Mouse (Mus musculus) forebrain, embryonic 16.5 days (tissue): ENCODE results near the gene Hist1h3h. TPM values are rescaled to one million over a fixed set of nuclear protein-coding genes. Genes with fewer than 3 reads are reported as not detected.
"Not testable (repeated sequence)": the region's sequence is repeated elsewhere in the genome, so short reads cannot be mapped to it uniquely, and the experiment has no call there.

ENCODE experiments used
- ATAC-seq: fragments of 200-750 bp; cut with Nextera tagmentation; 2 replicates; pipeline ENCODE4 v1.8.0; 2017; ENCODE audit warnings: mild to moderate bottlenecking, moderate library complexity
- H3K27ac ChIP-seq: fragments of 300-500 bp; sonication (generic); 2 replicates; pipeline ENCODE4 v1.5.1; 2014; ENCODE audit warnings: low read length, control low read depth
- H3K27me3 ChIP-seq: fragments of 300-500 bp; sonication (generic); replicated peaks from 2 replicates; pipeline ENCODE4 v1.6.1; 2014; ENCODE audit warnings: low read length; ENCODE audit not compliant: control insufficient read depth, insufficient read depth
- H3K36me3 ChIP-seq: fragments of 300-500 bp; sonication (generic); 2 replicates; pipeline ENCODE4 v1.6.1; 2014; ENCODE audit not compliant: control insufficient read depth, insufficient read depth
- H3K4me1 ChIP-seq: fragments of 300-500 bp; sonication (generic); replicated peaks from 2 replicates; pipeline ENCODE4 v1.6.1; 2014; ENCODE audit warnings: low read length; ENCODE audit not compliant: control insufficient read depth, insufficient read depth
- H3K4me2 ChIP-seq: fragments of 300-500 bp; sonication (generic); 2 replicates; pipeline ENCODE4 v1.6.1; 2014; ENCODE audit warnings: mild to moderate bottlenecking, low read length, control low read depth
- H3K4me3 ChIP-seq: fragments of 300-500 bp; sonication (generic); replicated peaks from 2 replicates; pipeline ENCODE4 v1.5.1; 2014; ENCODE audit warnings: mild to moderate bottlenecking, low read length, control low read depth
- H3K9ac ChIP-seq: fragments of 300-500 bp; sonication (generic); replicated peaks from 2 replicates; pipeline ENCODE4 v1.6.1; 2014; ENCODE audit warnings: low read depth, low read length, control low read depth
- H3K9me3 ChIP-seq: fragments of 300-500 bp; sonication (generic); 2 replicates; pipeline ENCODE4 v1.6.1; 2016; ENCODE audit warnings: low read length; ENCODE audit not compliant: control insufficient read depth
- WGBS: fragments of 180-500 bp; shearing (Covaris S2); extraction: QIAGEN DNeasy Blood & Tissue Kit; methylation state at CpG from one replicate; pipeline ENCODE4 v1.1.7; 2014; 5-methylcytosine and 5-hydroxymethylcytosine counted together
- polyA plus RNA-seq: library from polyadenylated mRNA; unstranded; fragments of >200 nt; fragmentation: Nextera tagmentation; extraction: Ambion mirVana; gene quantifications from 2 replicates; pipeline ENCODE4 v1.2.1, GENCODE M21; 2015

The Hist1h3h gene
- polyA plus RNA-seq, 1 experiment from 2014 or later, result 2.2 TPM

DNA sequence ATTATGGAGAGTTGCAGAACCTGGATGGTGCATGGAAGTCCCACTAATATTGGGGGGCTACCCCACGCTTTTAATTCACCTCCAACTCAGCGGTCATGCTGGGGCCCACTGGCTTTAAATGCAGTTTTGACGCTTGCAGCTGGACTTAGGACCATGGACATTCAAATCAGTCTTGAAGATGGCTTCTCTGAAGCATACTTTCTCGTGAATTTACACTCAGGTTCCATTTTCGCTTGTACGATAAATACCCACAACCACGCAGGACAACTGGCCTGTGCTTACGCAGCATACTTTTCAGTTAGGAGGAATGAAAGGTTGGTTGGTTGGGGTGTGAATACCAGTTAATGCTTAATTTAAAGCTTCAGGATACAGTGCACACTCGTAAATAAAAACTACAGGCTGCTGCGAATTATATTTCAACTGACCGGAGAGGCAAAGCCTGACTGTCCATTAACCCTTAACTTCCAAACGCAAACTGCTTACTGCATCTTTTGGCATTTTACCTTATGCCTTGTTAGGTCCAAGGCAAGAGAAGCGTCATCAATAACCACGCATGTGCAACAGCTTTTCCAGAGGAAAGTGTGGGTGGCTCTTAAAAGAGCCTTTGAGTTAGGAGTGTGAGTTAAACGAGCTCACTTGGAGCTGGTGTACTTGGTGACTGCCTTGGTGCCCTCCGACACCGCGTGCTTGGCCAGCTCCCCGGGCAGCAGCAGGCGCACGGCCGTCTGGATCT is 2.2 kb upstream of the Hist1h3h start:
- Histone ChIP-seq H3K36me3 (no peaks in the 10 kb centered on the region), H3K9me3 (no peaks in the 10 kb centered on the region), H3K4me1 (peaks cover 23% of the 10 kb centered on the region), H3K9ac (peak overlapping the region; percentile 55), H3K27ac (peak overlapping the region; percentile 79), H3K4me3 (peak overlapping the region; percentile 42), H3K4me2 (peak overlapping the region; percentile 70), H3K27me3 (no peaks in the 10 kb centered on the region)
- WGBS, result under 1% methylated on average over 22 of the region's 22 CpGs
- no peak for ATAC-seq

DNA sequence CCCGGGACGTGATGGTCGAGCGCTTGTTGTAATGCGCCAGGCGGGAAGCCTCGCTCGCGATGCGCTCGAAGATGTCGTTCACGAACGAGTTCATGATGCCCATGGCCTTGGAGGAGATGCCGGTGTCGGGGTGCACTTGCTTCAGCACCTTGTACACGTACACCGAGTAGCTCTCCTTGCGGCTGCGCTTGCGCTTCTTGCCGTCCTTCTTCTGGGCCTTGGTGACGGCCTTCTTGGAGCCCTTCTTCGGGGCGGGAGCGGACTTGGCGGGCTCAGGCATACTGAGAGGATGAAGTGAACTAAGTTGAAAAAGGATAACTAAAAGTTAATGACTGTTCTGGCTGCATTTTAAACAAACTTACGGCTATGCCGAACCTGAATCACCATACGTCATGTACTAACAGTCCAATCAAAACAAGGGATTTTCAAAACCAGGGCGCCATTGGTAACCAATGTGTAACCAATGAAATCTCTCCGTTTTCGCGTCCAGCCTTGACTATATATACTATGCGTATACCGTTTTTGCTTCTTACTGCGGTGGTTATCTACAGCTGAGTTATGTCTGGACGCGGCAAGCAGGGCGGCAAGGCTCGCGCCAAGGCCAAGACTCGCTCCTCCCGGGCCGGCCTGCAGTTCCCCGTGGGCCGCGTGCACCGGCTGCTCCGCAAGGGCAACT is 1.5 kb upstream of the Hist1h3h start, which contains the start of the genes Hist1h2bl and Hist1h2ai:
Gene Hist1h2bl (minus strand): TSS at position 280 of the 676 bp plus-strand sequence.
Gene Hist1h2ai (plus strand): TSS at position 559 of the 676 bp plus-strand sequence.
- under 1% methylated on average over 25 of the region's 50 CpGs for WGBS
- ATAC-seq, result peak; percentile 94

DNA sequence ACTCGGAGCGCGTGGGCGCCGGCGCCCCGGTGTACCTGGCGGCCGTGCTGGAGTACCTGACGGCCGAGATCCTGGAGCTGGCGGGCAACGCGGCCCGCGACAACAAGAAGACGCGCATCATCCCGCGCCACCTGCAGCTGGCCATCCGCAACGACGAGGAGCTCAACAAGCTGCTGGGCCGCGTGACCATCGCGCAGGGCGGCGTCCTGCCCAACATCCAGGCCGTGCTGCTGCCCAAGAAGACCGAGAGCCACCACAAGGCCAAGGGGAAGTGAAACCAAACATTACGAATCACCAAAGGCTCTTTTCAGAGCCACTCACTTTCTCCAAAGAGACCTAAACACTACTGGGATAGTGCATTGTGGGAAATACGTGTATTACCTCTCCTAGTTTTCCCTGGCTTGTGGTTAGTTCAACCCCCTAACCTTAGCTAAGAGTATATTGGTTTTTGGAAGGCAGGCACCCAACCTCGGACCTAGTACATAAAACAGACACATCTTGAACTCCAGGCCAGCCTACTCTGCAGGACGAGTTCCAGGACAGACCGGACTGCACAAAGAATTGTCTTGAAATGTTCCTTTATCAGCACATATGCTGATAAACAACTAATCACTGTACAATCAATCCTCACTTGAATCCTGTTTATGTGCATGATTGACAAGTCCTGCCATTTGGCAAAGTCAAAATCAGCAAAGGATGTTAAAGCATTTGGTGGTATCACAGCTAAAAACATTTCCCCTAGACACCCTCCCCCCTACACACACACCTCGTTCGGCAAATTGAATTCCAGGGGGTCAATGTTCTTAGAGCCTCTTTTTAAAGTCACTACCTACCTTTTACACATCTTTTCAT is 693 bp upstream of the Hist1h3h start:
- not testable (repeated sequence) for H3K9me3 ChIP-seq
- under 1% methylated on average over 12 of the region's 38 CpGs for WGBS

More for the DNA sequence above, 1.5 kb upstream of the Hist1h3h start, which contains the start of the genes Hist1h2bl and Hist1h2ai:
- H3K36me3 ChIP-seq, H3K27me3 ChIP-seq, H3K9me3 ChIP-seq: not testable (repeated sequence)
- peak within 1 kb of the TSS; percentile 97 for H3K27ac ChIP-seq
- H3K4me1 ChIP-seq, result peaks cover 25% of the 10 kb centered on the region
- peak within 1 kb of the TSS; percentile 54 for H3K4me3 ChIP-seq
- peak within 1 kb of the TSS; percentile 71 for H3K9ac ChIP-seq
- peak within 1 kb of the TSS; percentile 98 for H3K4me2 ChIP-seq

DNA sequence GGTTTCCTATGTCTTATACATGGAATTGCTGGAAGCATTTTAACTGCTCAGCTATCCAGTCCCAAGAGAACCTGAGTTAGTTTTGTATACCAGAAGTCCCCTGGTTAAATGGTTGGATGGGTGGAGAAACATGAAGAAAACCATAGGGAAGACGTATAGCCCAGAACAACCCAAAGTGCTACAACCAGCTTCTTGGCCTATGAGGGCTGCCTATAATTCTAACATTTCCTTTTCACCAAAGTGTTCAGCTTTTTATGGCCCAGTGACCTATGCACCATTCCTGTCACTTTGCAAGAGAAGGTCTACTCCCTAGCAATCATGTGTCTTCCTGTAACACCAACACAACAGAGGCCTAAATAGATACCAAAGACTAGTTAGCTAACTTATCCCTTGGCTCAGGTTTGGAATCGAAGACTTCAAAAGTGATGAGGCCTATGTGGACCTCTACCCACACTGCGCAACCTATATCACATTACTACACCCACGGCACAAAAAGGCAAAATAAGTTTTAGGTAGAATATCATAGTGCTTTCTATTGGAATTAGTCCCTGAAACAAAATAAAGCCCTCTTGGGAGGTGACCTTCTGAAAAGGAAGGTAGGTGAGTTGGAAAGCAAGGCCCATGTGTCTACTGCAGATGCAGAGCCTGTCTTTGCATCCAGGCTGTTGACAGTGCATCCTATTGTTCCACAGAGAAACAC is 1.1 kb downstream of the Hist1h3h start:
- WGBS, result 45% methylated on average over 4 of the region's 4 CpGs
- H3K4me1 ChIP-seq, result peaks cover 31% of the 10 kb centered on the region

More for the DNA sequence above, 693 bp upstream of the Hist1h3h start:
- peak; percentile 1; the same call in 1 of the 2 replicates for ATAC-seq
- H3K36me3 ChIP-seq, H3K27me3 ChIP-seq: not testable (repeated sequence)
- peak overlapping the region; percentile 54 for H3K4me3 ChIP-seq
- peak overlapping the region; percentile 71 for H3K9ac ChIP-seq
- peak overlapping the region; percentile 98 for H3K4me2 ChIP-seq
- peaks cover 25% of the 10 kb centered on the region for H3K4me1 ChIP-seq
- peak overlapping the region; percentile 97 for H3K27ac ChIP-seq

DNA sequence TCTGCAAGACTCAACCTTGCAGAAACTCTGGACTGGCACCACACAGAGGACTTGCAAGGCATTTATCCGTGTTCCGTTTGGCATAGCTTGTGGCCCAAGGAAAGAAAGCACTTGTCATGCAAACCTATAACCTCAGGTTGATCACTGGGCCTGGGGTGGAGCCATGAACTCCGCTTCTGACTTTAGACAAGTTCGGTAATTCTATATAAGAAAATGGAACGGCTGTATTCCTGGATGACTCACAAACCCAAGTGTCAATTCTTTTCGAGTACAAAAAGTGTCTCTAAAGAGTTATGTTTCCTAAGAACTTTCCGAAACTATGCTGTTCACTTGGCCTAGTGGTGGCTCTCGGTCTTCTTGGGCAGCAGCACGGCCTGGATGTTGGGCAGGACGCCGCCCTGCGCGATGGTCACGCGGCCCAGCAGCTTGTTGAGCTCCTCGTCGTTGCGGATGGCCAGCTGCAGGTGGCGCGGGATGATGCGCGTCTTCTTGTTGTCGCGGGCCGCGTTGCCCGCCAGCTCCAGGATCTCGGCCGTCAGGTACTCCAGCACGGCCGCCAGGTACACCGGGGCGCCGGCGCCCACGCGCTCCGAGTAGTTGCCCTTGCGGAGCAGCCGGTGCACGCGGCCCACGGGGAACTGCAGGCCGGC is 3.8 kb downstream of the Hist1h3h start:
- WGBS, result 2% methylated on average over 19 of the region's 44 CpGs
- Histone ChIP-seq H3K9ac (peak overlapping the region; percentile 44; the same call in 1 of the 2 replicates), H3K27ac (peak overlapping the region; percentile 81), H3K4me3 (peak overlapping the region; percentile 49), H3K4me1 (peaks cover 23% of the 10 kb centered on the region), H3K4me2 (peak overlapping the region; percentile 58)
- H3K27me3 ChIP-seq, H3K9me3 ChIP-seq, H3K36me3 ChIP-seq, ATAC-seq: not testable (repeated sequence)

More for the DNA sequence above, 1.1 kb downstream of the Hist1h3h start:
- H3K36me3 ChIP-seq, result no peaks in the 10 kb centered on the region
- H3K27ac ChIP-seq, result peak overlapping the region; percentile 78
- ATAC-seq, result no peak
- peak overlapping the region; percentile 61 for H3K9ac ChIP-seq
- peak overlapping the region; percentile 54 for H3K4me3 ChIP-seq
- H3K9me3 ChIP-seq, result no peaks in the 10 kb centered on the region
- H3K4me2 ChIP-seq, result peak overlapping the region; percentile 83
- no peaks in the 10 kb centered on the region for H3K27me3 ChIP-seq

DNA sequence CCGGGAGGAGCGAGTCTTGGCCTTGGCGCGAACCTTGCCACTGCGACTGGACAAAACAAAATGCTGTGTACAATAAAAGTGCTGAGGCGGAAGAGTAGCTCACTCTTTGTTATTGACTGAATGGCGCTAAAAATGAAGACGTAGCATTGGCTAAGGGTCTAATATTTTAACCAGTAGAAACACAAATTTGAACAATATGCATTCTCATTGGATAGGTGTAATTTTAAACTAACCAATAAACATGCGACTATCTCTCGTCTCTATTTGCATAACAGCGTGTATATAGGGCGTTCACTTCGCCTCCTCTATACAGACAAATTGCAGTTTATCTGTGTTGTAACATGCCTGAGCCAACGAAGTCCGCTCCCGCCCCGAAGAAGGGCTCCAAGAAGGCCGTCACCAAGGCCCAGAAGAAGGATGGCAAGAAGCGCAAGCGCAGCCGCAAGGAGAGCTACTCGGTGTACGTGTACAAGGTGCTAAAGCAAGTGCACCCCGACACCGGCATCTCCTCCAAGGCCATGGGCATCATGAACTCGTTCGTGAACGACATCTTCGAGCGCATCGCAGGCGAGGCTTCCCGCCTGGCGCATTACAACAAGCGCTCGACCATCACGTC is 4.4 kb downstream of the Hist1h3h start, which contains the start of gene Hist1h2bm:
Gene Hist1h2bm (plus strand): TSS at position 288 of the 616 bp plus-strand sequence.
- H3K4me2 ChIP-seq, result peak within 1 kb of the TSS; percentile 63

DNA sequence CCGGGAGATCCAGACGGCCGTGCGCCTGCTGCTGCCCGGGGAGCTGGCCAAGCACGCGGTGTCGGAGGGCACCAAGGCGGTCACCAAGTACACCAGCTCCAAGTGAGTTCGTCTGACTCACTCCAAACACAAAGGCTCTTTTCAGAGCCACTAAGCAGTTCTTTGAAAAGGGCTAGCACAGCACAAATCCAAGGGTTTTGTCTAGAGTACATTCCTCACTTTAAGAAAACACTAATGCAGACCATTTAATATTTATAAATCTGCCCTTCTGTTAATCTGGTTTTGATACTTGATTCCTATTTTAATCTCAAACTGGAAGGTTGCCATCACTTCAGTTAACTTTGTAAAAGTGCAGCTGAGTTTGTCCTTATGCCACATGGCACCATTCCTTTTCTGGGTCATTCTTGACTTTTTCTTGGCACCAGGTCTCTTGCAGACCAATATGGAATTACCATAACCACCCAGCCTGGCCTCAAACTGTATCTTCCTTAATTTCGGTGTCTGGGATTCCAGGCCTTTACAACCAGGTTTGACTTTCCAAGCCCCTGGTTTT is 5.0 kb downstream of the Hist1h3h start:
- Histone ChIP-seq H3K4me3 (peak overlapping the region; percentile 49), H3K36me3 (no peaks in the 10 kb centered on the region), H3K4me1 (peaks cover 23% of the 10 kb centered on the region), H3K4me2 (peak overlapping the region; percentile 63), H3K27ac (peak overlapping the region; percentile 83), H3K9ac (peak overlapping the region; percentile 53), H3K9me3 (no peaks in the 10 kb centered on the region), H3K27me3 (no peaks in the 10 kb centered on the region)
- ATAC-seq, result peak; percentile 32
- WGBS, result 1% methylated on average over 11 of the region's 11 CpGs

More for the DNA sequence above, 4.4 kb downstream of the Hist1h3h start, which contains the start of gene Hist1h2bm:
- H3K36me3 ChIP-seq, H3K27me3 ChIP-seq, H3K9me3 ChIP-seq: not testable (repeated sequence)
- H3K9ac ChIP-seq, result peak within 1 kb of the TSS; percentile 53
- peaks cover 23% of the 10 kb centered on the region for H3K4me1 ChIP-seq
- H3K27ac ChIP-seq, result peak within 1 kb of the TSS; percentile 83
- WGBS, result 0% methylated on average over 37 of the region's 37 CpGs
- ATAC-seq, result peak; percentile 97
- peak within 1 kb of the TSS; percentile 49 for H3K4me3 ChIP-seq
